8 mouse cellular contexts compared by ENCODE assay signal in genomic region chr11:58801558-58802228, GRCm38 (mm10). TPM values are rescaled to one million over a fixed set of nuclear protein-coding genes. Genes with fewer than 3 reads are reported as not detected.
DNase-seq lines count a peak whose midpoint lies in the region; ATAC-seq and TF ChIP-seq lines count a peak whose summit lies in the region.

Gene Fam183b (minus strand): TSS chr11:58801960.

- H3K27me3 ChIP-seq in forebrain, embryonic 13.5 days = no peaks in the 10 kb centered on the region
- no peaks in the 10 kb centered on the region for H3K27me3 ChIP-seq in intestine, embryonic 15.5 days (replicated peaks)
- no peaks in the 10 kb centered on the region for H3K27me3 ChIP-seq in neural tube, embryonic 14.5 days (ENCODE audit: control insufficient read depth, insufficient read depth, low read length)

- DNase-seq in lung, adult 2 months = no peak
- no peak for DNase-seq in lung, postnatal 25 days (ENCODE audit: low spot score)
- peak; percentile 12 to 25 for DNase-seq in cerebellum, adult 18-20 months

- no peaks in the 10 kb centered on the region for H3K4me1 ChIP-seq in lung, adult 2 months (ENCODE audit: control insufficient read depth, insufficient read depth, low read length)
- peaks cover 9% of the 10 kb centered on the region for H3K4me1 ChIP-seq in forebrain, embryonic 13.5 days
- H3K4me1 ChIP-seq in intestine, embryonic 15.5 days (replicated peaks) = peaks cover 12% of the 10 kb centered on the region
- peaks cover 7% of the 10 kb centered on the region; the same call in 1 of the 2 replicates for H3K4me1 ChIP-seq in neural tube, embryonic 14.5 days (ENCODE audit: control insufficient read depth, insufficient read depth, low read length)

- H3K27ac ChIP-seq in forebrain, embryonic 13.5 days = no peak within 1 kb of the TSS
- peak within 1 kb of the TSS; percentile 60; the same call in 1 of the 2 replicates for H3K27ac ChIP-seq in intestine, embryonic 15.5 days
- H3K27ac ChIP-seq in neural tube, embryonic 14.5 days (ENCODE audit: low read depth, low read length) = no peak within 1 kb of the TSS

- TF ChIP-seq POLR2A in lung, adult 2 months (IDR thresholded peaks at IDR 0.05; ENCODE audit: borderline replicate concordance, extremely low read depth, low read depth, low read length) = no peak

- H3K4me2 ChIP-seq in forebrain, embryonic 13.5 days = peak within 1 kb of the TSS; percentile 39
- H3K4me2 ChIP-seq in intestine, embryonic 15.5 days (replicated peaks) = peak within 1 kb of the TSS; percentile 54
- H3K4me2 ChIP-seq in neural tube, embryonic 14.5 days (ENCODE audit: low read depth, low read length) = no peak within 1 kb of the TSS

- H3K36me3 ChIP-seq in forebrain, embryonic 13.5 days (ENCODE audit: poor library complexity, severe bottlenecking) = no peaks in the 10 kb centered on the region
- no peaks in the 10 kb centered on the region for H3K36me3 ChIP-seq in intestine, embryonic 15.5 days
- H3K36me3 ChIP-seq in neural tube, embryonic 14.5 days (ENCODE audit: control insufficient read depth, insufficient read depth, low read length) = no peaks in the 10 kb centered on the region

- H3K9me3 ChIP-seq in forebrain, embryonic 13.5 days (replicated peaks) = no peaks in the 10 kb centered on the region
- no peaks in the 10 kb centered on the region for H3K9me3 ChIP-seq in intestine, embryonic 15.5 days
- H3K9me3 ChIP-seq in neural tube, embryonic 14.5 days (ENCODE audit: control insufficient read depth, low read length) = no peaks in the 10 kb centered on the region

- peak; percentile 53; the same call in 1 of the 2 replicates for ATAC-seq in forebrain, embryonic 13.5 days
- peak; percentile 84 for ATAC-seq in intestine, embryonic 15.5 days
- ATAC-seq in neural tube, embryonic 14.5 days (ENCODE audit: low read depth) = peak; percentile 41; the same call in 1 of the 2 replicates
- ATAC-seq in erythroid progenitor cell, adult 5-6 weeks (replicated peaks; ENCODE audit: low FRiP score, poor library complexity, severe bottlenecking) = no peak
- no peak for ATAC-seq in inflammation-experienced regulatory T-cells, adult 6 months

- WGBS in lung, adult 2 months = 22% methylated on average over 14 of the region's 14 CpGs
- WGBS in forebrain, embryonic 13.5 days = 32% methylated on average over 14 of the region's 14 CpGs
- WGBS in intestine, embryonic 15.5 days = 11% methylated on average over 14 of the region's 14 CpGs
- 31% methylated on average over 14 of the region's 14 CpGs for WGBS in neural tube, embryonic 14.5 days

- no peak for TF ChIP-seq CTCF in lung, adult 2 months (IDR thresholded peaks at IDR 0.05; ENCODE audit: insufficient read depth, low read length)

- no peak within 1 kb of the TSS for H3K9ac ChIP-seq in forebrain, embryonic 13.5 days
- H3K9ac ChIP-seq in intestine, embryonic 15.5 days = no peak within 1 kb of the TSS; the same call in 1 of the 2 replicates
- no peak within 1 kb of the TSS for H3K9ac ChIP-seq in neural tube, embryonic 14.5 days (replicated peaks; ENCODE audit: low read depth, low read length)

- H3K4me3 ChIP-seq in lung, adult 2 months (replicated peaks; ENCODE audit: extremely low read depth, low read depth, low read length) = no peak within 1 kb of the TSS
- H3K4me3 ChIP-seq in forebrain, embryonic 13.5 days = peak within 1 kb of the TSS; percentile 13; the same call in 1 of the 2 replicates
- H3K4me3 ChIP-seq in intestine, embryonic 15.5 days (replicated peaks) = peak within 1 kb of the TSS; percentile 10
- H3K4me3 ChIP-seq in neural tube, embryonic 14.5 days (ENCODE audit: low read depth, low read length) = no peak within 1 kb of the TSS

RNA-seq across cellular contexts. Expression of gene Fam183b, which starts in this region (rescaled TPM):
- polyA plus RNA-seq in lung, adult 2 months (2012; rRNA removed) = 10.7 and 18.1 TPM in 2 replicates
- polyA plus RNA-seq in forebrain, embryonic 13.5 days (2015; fragmentation: Nextera tagmentation; extraction: Ambion mirVana) = 2.9 and 5.0 TPM in 2 replicates
- polyA plus RNA-seq in intestine, embryonic 15.5 days (2015; fragmentation: Nextera tagmentation; extraction: Ambion mirVana) = 16.8 and 17.2 TPM in 2 replicates
- polyA plus RNA-seq in neural tube, embryonic 14.5 days (2014; fragmentation: Nextera tagmentation; extraction: Ambion mirVana) = 6.9 and 13.2 TPM in 2 replicates
- total RNA-seq in erythroid progenitor cell, adult 5-6 weeks (2015; ENCODE audit: low replicate concordance) = not detected in 2 replicates
- total RNA-seq in erythroid progenitor cell, adult 5-6 weeks (2017; ENCODE audit: low replicate concordance) = not detected in 2 replicates
- not detected for polyA plus RNA-seq in inflammation-experienced regulatory T-cells, adult 6 months (2017; shearing (Covaris generic))

Comparison
In these comparisons a context has a peak if more than half of its experiments do, and no peak if none do; other contexts are left out.
1. DNase-seq: peak in cerebellum, adult 18-20 months (2 of 2); none in lung, adult 2 months (single experiment) and lung, postnatal 25 days (single experiment).
2. H3K4me3 ChIP-seq: peak in forebrain, embryonic 13.5 days (single experiment) and intestine, embryonic 15.5 days (single experiment); none in lung, adult 2 months (single experiment) and neural tube, embryonic 14.5 days (single experiment).
3. ATAC-seq: peak in forebrain, embryonic 13.5 days (single experiment), intestine, embryonic 15.5 days (single experiment) and neural tube, embryonic 14.5 days (single experiment); none in erythroid progenitor cell, adult 5-6 weeks (single experiment) and inflammation-experienced regulatory T-cells, adult 6 months (single experiment).